ENCODE assay signal across 8 mouse cellular contexts in the genomic region with DNA sequence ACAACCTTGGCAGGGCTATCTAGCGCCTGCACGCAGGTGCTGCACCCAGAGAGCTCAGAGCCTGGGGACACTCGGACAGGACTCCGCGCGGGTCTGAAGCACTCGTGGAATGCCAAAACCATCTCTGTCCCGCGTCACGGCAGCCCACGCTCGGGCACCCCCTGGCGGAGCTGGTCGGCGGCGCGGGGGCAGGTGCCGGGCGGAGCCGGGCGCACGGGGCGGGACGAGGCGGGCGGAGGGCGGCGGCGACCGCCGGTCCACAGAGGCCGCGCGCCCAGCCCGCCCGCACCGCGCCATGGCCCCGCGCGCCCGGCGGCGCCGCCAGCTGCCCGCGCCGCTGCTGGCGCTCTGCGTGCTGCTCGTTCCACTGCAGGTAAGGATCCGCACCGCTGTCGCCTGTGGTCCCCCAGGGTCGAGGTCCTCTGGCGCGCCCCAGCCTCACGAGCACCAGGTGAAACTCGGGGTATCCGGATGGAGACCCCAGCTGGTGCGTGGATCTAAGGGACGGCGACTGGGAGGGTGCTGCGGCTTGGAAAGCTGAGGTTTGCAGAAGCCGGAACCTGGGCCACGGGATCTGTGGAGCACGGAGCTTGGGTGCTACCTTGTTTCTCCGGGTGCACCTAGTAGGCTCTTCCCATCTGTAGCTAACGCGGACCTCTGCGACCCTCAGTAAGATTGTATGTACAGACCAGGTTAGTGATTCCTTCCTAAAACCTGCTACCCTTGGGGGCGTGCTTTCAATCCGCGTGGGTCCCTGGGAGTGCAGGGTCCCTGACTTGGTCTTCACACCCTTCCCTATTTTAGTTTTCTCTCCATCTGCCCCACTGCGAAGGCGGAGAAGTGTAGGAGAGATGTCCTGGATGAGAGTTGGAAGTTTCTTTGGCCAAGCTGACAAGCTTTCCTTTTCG. TPM values are rescaled to one million over a fixed set of nuclear protein-coding genes. Genes with fewer than 3 reads are reported as not detected.
DNase-seq lines count a peak whose midpoint lies in the region; ATAC-seq and TF ChIP-seq lines count a peak whose summit lies in the region.

A gene (plus strand): TSS at position 262 of the 908 bp plus-strand sequence.

- DNase-seq in heart, postnatal 4 days: peak; percentile 73
- DNase-seq in layer of hippocampus, adult 18-20 months (ENCODE audit: low spot score in 2 of 2): peak; percentile 16 to 36
- peak; percentile 66 for DNase-seq in lung, adult 2 months
- DNase-seq in testis, postnatal 10 days (ENCODE audit: low spot score): peak; percentile 79

- TF ChIP-seq CTCF in lung, adult 2 months (IDR thresholded peaks at IDR 0.05; ENCODE audit: insufficient read depth, low read length): no peak

- H3K9me3 ChIP-seq in forebrain, embryonic 15.5 days: no peaks in the 10 kb centered on the region
- no peaks in the 10 kb centered on the region for H3K9me3 ChIP-seq in neural tube, embryonic 13.5 days

- H3K4me1 ChIP-seq in forebrain, embryonic 15.5 days: peaks cover 16% of the 10 kb centered on the region
- H3K4me1 ChIP-seq in lung, adult 2 months (ENCODE audit: control insufficient read depth, insufficient read depth, low read length): no peaks in the 10 kb centered on the region; the same call in 1 of the 2 replicates
- peaks cover 11% of the 10 kb centered on the region for H3K4me1 ChIP-seq in neural tube, embryonic 13.5 days (replicated peaks)

- no peak for TF ChIP-seq POLR2A in lung, adult 2 months (IDR thresholded peaks at IDR 0.05; ENCODE audit: borderline replicate concordance, extremely low read depth, low read depth, low read length)

- no peak within 1 kb of the TSS for H3K27ac ChIP-seq in forebrain, embryonic 15.5 days (replicated peaks)
- H3K27ac ChIP-seq in neural tube, embryonic 13.5 days (replicated peaks): no peak within 1 kb of the TSS

- peak within 1 kb of the TSS; percentile 60 for H3K4me3 ChIP-seq in forebrain, embryonic 15.5 days
- peak within 1 kb of the TSS; percentile 64 for H3K4me3 ChIP-seq in lung, adult 2 months (replicated peaks; ENCODE audit: extremely low read depth, low read depth, low read length)
- peak within 1 kb of the TSS; percentile 59 for H3K4me3 ChIP-seq in neural tube, embryonic 13.5 days

- H3K36me3 ChIP-seq in forebrain, embryonic 15.5 days: no peaks in the 10 kb centered on the region
- no peaks in the 10 kb centered on the region for H3K36me3 ChIP-seq in neural tube, embryonic 13.5 days

- H3K9ac ChIP-seq in forebrain, embryonic 15.5 days (replicated peaks): peak within 1 kb of the TSS; percentile 61
- H3K9ac ChIP-seq in neural tube, embryonic 13.5 days: peak within 1 kb of the TSS; percentile 72

- peak; percentile 76 for ATAC-seq in CD4-positive, CD25-positive, alpha-beta regulatory T cell, adult 4 months
- ATAC-seq in cerebellum, adult (ENCODE audit: insufficient number of reproducible peaks, low FRiP score, low TSS enrichment): peak; percentile 72
- peak; percentile 88 for ATAC-seq in forebrain, embryonic 15.5 days (replicated peaks)
- peak; percentile 85 for ATAC-seq in neural tube, embryonic 13.5 days (ENCODE audit: low read depth)

- peaks cover 22% of the 10 kb centered on the region; the same call in 1 of the 2 replicates for H3K27me3 ChIP-seq in forebrain, embryonic 15.5 days
- peaks cover 42% of the 10 kb centered on the region for H3K27me3 ChIP-seq in neural tube, embryonic 13.5 days

- peak within 1 kb of the TSS; percentile 96 for H3K4me2 ChIP-seq in forebrain, embryonic 15.5 days (replicated peaks)
- H3K4me2 ChIP-seq in neural tube, embryonic 13.5 days: peak within 1 kb of the TSS; percentile 89

- WGBS in forebrain, embryonic 15.5 days: 2% methylated on average over 74 of the region's 77 CpGs
- WGBS in lung, adult 2 months: 4% methylated on average over 77 of the region's 77 CpGs
- WGBS in neural tube, embryonic 13.5 days: 4% methylated on average over 77 of the region's 77 CpGs

RNA-seq across cellular contexts. Expression of the gene that starts here (rescaled TPM):
- under 1 TPM in 1 of 2 experiments, not detected in 1; 0.15 TPM for polyA plus RNA-seq in CD4-positive, CD25-positive, alpha-beta regulatory T cell, adult 4 months (2017; shearing (Covaris generic))
- 0.37 and 0.38 TPM in 2 replicates for polyA plus RNA-seq in forebrain, embryonic 15.5 days (2015; fragmentation: Nextera tagmentation; extraction: Ambion mirVana)
- total RNA-seq in heart, postnatal 4 days (2021): 1 to 10 TPM; 1.3 to 1.5 TPM
- total RNA-seq in layer of hippocampus, adult 18-20 months (2021): 1 to 10 TPM; 1.8 to 2.3 TPM
- 4.3 TPM in 2 replicates for polyA plus RNA-seq in lung, adult 2 months (2012; rRNA removed)
- polyA plus RNA-seq in neural tube, embryonic 13.5 days (2015; fragmentation: Nextera tagmentation; extraction: Ambion mirVana): 0.59 and 1.1 TPM in 2 replicates

Comparison
In these comparisons a context has a peak if more than half of its experiments do, and no peak if none do; other contexts are left out.
1. Peak in ATAC-seq in CD4-positive, CD25-positive, alpha-beta regulatory T cell, adult 4 months; RNA of the gene not detected or under 1 TPM.
2. Peak in ATAC-seq, H3K4me3 ChIP-seq, H3K9ac ChIP-seq and H3K4me2 ChIP-seq in forebrain, embryonic 15.5 days; RNA of the gene not detected or under 1 TPM.
3. DNase-seq: peak in every context shown above with its lines; median percentile 79 in testis, postnatal 10 days; 73 in heart, postnatal 4 days; 66 in lung, adult 2 months; 26 in layer of hippocampus, adult 18-20 months.